Mouse (Mus musculus) heart, postnatal 0 days (tissue): ENCODE data around the gene Lnx2.

Experiments used
- CTCF ChIP-seq: IDR thresholded peaks from 2 replicates; pipeline ENCODE4 v1.5.1; 2016; ENCODE audit warnings: antibody characterized with exemption, control low read depth, low read depth
- EP300 ChIP-seq: IDR thresholded peaks from 2 replicates; pipeline ENCODE4 v1.6.1; 2016; ENCODE audit warnings: antibody characterized with exemption, low read depth

DNA sequence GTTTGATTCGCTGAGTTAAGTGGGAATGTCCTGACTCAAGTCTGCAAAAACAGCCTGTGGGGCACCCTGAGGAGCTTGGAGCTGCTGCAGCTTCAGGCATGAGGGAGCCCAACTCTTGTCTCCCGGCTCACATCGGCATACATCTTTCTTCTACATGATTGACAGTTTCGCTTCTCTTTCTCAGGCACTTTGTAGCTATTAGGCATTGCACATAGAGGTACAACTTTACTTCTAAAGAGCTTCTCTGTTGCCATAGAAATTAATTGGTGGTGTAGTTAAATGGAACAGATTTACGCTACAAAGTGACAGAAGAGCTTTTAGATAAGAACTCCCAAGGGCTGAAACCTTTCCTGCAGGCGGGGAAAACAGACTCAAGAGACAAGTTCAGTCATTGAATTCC lies 62.5 kb downstream of the Lnx2 start:
- TF ChIP-seq CTCF, result no peak
- no peak for TF ChIP-seq EP300
